Mouse (Mus musculus) heart, postnatal 0 days (tissue): ENCODE measurements at regions not wholly inside any gene's neighbourhood (a gene's known extent, or its start where the extent isn't known, plus 50 kb on each side); places are given as distances from the start of the nearest gene placed in this dataset.
"Not testable (repeated sequence)": the region's sequence is repeated elsewhere in the genome, so short reads cannot be mapped to it uniquely, and the experiment has no call there.

Experiments used
- ATAC-seq: fragments of 200-750 bp; cut with Nextera tagmentation; 2 replicates; pipeline ENCODE4 v1.8.0; 2017; ENCODE audit warnings: low read depth, moderate number of reproducible peaks, moderate library complexity; ENCODE audit not compliant: insufficient read depth
- DNase-seq: peaks from one replicate; pipeline ENCODE4 v3.0.0-alpha.2; 2016; ENCODE audit warnings: low spot score
- H3K27ac ChIP-seq: fragments of 300-500 bp; sonication (generic); 2 replicates; pipeline ENCODE4 v1.5.1; 2014; ENCODE audit warnings: low read depth, mild to moderate bottlenecking
- H3K27me3 ChIP-seq: fragments of 300-500 bp; sonication (generic); 2 replicates; pipeline ENCODE4 v1.6.1; 2014; ENCODE audit warnings: low read length, mixed read lengths; ENCODE audit not compliant: control insufficient read depth, insufficient read depth
- H3K36me3 ChIP-seq: fragments of 300-500 bp; sonication (generic); replicated peaks from 2 replicates; pipeline ENCODE4 v1.6.1; 2014; ENCODE audit warnings: low read length, mixed read lengths; ENCODE audit not compliant: control insufficient read depth, insufficient read depth
- H3K4me1 ChIP-seq: fragments of 300-500 bp; sonication (generic); 2 replicates; pipeline ENCODE4 v1.6.1; 2014; ENCODE audit warnings: antibody characterized with exemption; ENCODE audit not compliant: control insufficient read depth, insufficient read depth
- H3K4me2 ChIP-seq: fragments of 300-500 bp; sonication (generic); 2 replicates; pipeline ENCODE4 v1.6.1; 2014; ENCODE audit warnings: low read depth, mild to moderate bottlenecking, low read length, moderate library complexity
- H3K4me3 ChIP-seq: fragments of 300-500 bp; sonication (generic); 2 replicates; pipeline ENCODE4 v1.5.1; 2014; ENCODE audit warnings: low read depth, low read length
- H3K9ac ChIP-seq: fragments of 300-500 bp; sonication (generic); replicated peaks from 2 replicates; pipeline ENCODE4 v1.6.1; 2014; ENCODE audit warnings: low read depth, low read length, mixed read lengths
- H3K9me3 ChIP-seq: fragments of 300-500 bp; sonication (generic); replicated peaks from 2 replicates; pipeline ENCODE4 v1.6.1; 2016; ENCODE audit warnings: low read length; ENCODE audit not compliant: control insufficient read depth
- CTCF ChIP-seq: IDR thresholded peaks from 2 replicates; pipeline ENCODE4 v1.5.1; 2016; ENCODE audit warnings: antibody characterized with exemption, control low read depth, low read depth
- EP300 ChIP-seq: IDR thresholded peaks from 2 replicates; pipeline ENCODE4 v1.6.1; 2016; ENCODE audit warnings: antibody characterized with exemption, low read depth
- WGBS: fragments of 180-500 bp; shearing (Covaris S2); extraction: QIAGEN DNeasy Blood & Tissue Kit; methylation state at CpG from one replicate; pipeline ENCODE4 v1.1.7; 2014; 5-methylcytosine and 5-hydroxymethylcytosine counted together

DNA sequence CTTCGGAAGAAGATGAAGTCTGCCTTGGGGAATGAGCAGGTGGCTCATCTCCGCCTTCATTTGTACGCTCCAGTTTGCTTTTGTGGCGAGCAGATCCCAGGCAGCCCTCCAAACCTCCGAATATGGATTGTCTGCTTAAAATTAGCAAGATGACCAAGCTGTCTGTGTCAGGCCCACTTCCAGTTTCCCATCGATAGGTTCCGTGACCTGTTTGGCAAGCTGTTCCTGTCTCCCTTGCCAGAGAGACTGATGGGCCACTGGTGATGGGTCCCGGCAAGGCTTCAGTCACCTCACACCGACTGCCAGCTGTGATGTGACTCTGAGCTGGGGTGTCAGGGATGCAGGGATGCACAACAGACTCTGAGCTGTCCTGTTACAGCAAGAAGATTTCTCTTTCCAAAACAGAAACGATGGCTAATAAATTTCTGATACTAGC lies 96.4 kb downstream of the Enc1 start:
- no peaks in the 10 kb centered on the region for H3K9me3 ChIP-seq
- ATAC-seq (no peak), DNase-seq (no peak)
- TF ChIP-seq CTCF (no peak), EP300 (no peak)
- no peaks in the 10 kb centered on the region for H3K36me3 ChIP-seq
- H3K27me3 ChIP-seq: no peaks in the 10 kb centered on the region
- H3K27ac ChIP-seq: no peak overlapping the region
- no peaks in the 10 kb centered on the region for H3K4me1 ChIP-seq
- no peak overlapping the region for H3K4me2 ChIP-seq
- no peak overlapping the region for H3K4me3 ChIP-seq
- H3K9ac ChIP-seq: no peak overlapping the region
- 68% methylated on average over 10 of the region's 10 CpGs for WGBS

DNA sequence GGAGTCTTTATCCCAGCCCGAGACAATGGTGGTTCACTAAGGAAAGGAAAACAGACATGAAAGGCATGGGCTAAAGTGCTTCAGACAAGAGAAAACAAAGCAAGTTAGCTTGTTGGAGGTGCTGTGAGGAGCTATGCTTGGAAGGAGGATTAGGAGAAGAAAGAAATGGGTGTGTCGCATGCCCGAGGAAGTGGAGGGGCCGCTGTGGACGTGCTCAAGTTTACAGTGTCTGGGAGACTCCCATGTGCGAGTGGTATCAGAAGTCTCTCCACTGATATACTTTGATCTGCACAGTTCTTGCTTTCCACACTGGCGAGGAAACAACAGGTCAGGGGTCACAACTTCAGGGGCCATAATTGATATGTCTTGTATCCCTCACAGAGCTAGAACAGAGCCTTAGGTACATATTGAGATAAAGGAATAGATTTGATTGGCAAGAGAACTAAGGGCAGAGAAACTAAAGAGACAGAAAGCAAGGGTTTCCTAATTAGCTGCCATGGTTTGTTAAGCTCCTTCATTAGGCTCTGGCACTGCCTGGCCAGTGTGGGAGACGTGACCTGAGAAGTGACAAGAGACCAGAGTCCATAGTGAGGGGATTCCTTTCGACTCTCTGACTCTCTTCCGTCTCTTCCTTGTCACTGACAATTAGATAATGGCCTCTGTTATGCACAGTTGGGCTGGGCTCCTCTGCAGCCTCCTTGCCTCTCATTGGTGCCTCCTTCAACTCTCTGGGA lies 93.1 kb downstream of the Enc1 start:
- Histone ChIP-seq H3K4me3 (no peak overlapping the region), H3K27ac (no peak overlapping the region), H3K4me1 (no peaks in the 10 kb centered on the region), H3K27me3 (no peaks in the 10 kb centered on the region), H3K36me3 (no peaks in the 10 kb centered on the region), H3K4me2 (no peak overlapping the region), H3K9me3 (no peaks in the 10 kb centered on the region), H3K9ac (no peak overlapping the region)
- DNase-seq (no peak), ATAC-seq (no peak)
- no peak for TF ChIP-seq EP300
- no peak for TF ChIP-seq CTCF
- WGBS: 41% methylated on average over 10 of the region's 10 CpGs

DNA sequence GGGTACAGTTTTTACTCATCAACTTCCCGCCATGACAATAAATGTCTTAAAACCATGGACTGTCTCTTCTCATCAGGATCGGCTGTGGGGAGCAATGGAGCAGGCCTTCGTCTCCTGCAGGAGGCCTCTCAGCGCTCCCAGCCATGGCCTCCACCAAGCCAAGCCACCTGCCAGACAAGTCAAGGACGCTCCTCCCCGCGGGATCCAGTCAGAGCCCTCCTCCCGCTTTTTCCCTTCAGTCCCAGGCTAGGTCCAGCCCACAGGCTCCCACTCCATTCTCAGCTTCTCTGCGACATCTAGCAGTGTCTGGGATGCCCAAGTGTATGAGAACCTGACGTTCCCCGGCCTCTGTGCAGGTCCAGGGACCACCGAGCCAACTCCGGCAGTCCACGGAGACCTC lies 90.2 kb downstream of the Enc1 start:
- no peak for DNase-seq
- Histone ChIP-seq H3K4me1 (no peaks in the 10 kb centered on the region), H3K4me2 (no peak overlapping the region), H3K9me3 (0 out of 2 replicates have a peak, but pooled peaks cover 4% of the 10 kb centered on the region), H3K27ac (no peak overlapping the region), H3K36me3 (no peaks in the 10 kb centered on the region), H3K9ac (no peak overlapping the region), H3K4me3 (no peak overlapping the region), H3K27me3 (no peaks in the 10 kb centered on the region)
- TF ChIP-seq CTCF (no peak), EP300 (no peak)
- WGBS: 88% methylated on average over 14 of the region's 14 CpGs
- no peak for ATAC-seq

DNA sequence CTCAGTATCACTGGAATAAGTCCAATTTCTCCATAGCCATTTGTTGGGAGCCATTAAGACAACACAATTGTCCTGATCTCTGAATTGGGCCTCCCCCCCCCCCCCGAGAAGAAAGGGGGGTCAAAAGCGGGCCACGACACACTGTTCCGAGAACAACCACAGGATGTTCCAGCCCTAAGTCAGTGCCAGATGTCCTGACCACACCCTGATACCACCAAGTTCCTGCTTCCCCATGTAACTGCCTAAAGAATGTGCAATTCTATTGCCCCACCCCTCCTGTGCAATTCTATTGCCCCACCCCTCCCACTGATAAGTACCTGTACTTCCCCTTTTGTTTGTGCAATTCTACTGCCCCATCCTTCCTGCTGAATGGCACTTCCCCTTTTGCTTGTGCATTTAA lies 80.4 kb downstream of the Enc1 start:
- DNase-seq, H3K9ac ChIP-seq, H3K4me2 ChIP-seq, H3K4me3 ChIP-seq, H3K4me1 ChIP-seq, H3K36me3 ChIP-seq, ATAC-seq, H3K9me3 ChIP-seq, H3K27me3 ChIP-seq: not testable (repeated sequence)
- peak overlapping the region; percentile 74 for H3K27ac ChIP-seq
- WGBS: 35% methylated on average over 4 of the region's 4 CpGs

DNA sequence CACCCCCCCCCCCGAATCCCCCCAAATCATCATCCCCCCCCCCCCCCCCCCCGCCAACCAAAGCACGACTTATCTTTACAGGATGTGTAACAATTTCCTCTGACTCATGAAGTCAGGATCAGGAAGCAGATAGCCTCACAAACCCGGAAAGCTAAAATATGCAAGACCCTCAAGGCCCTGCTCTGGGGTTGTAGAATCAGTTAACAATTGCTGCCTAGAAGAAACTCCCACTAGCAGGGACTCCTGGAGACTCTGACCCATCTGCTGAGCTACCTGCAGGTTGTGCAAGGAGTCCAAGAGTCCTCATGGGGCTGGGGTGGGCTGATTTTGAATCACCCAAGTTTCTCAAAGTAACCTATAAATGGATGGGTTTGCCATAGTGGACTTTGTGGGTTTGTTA lies 79.9 kb downstream of the Enc1 start:
- ATAC-seq (peak; percentile 39; the same call in 1 of the 2 replicates), DNase-seq (peak; percentile 21)
- no peak for TF ChIP-seq EP300
- TF ChIP-seq CTCF: no peak
- H3K4me1 ChIP-seq: peaks cover 7% of the 10 kb centered on the region
- WGBS: 37% methylated on average over 1 of the region's 4 CpGs
- peak overlapping the region; percentile 74 for H3K27ac ChIP-seq
- no peaks in the 10 kb centered on the region for H3K36me3 ChIP-seq
- no peak overlapping the region for H3K4me3 ChIP-seq
- no peak overlapping the region for H3K9ac ChIP-seq
- H3K9me3 ChIP-seq: no peaks in the 10 kb centered on the region
- 0 out of 2 replicates have a peak, but pooled peaks cover 5% of the 10 kb centered on the region for H3K27me3 ChIP-seq
- H3K4me2 ChIP-seq: no peak overlapping the region

DNA sequence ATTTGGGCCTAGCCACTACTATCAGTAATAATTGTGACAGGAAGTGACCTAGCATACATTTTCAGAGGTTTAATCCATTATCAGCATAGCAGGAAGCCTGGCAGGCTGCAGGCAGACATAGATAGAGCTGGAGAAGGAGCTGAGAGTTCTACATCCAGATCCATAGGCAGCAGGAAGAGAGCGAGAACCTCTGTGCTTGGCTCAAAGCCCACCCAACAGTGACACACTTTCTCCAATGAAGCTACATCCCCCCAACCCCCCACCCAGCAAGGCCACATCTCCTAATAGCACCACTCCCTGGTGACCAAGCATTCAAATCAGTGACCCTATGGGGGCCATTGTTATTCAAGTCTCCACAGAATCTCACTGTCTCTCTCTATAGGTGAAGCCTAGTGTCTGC lies 79.4 kb downstream of the Enc1 start:
- TF ChIP-seq EP300: peak; percentile 36; the same call in 1 of the 2 replicates
- TF ChIP-seq CTCF: no peak
- H3K9ac ChIP-seq: no peak overlapping the region
- no peak overlapping the region for H3K4me2 ChIP-seq
- H3K27ac ChIP-seq: peak overlapping the region; percentile 71
- H3K27me3 ChIP-seq: 0 out of 2 replicates have a peak, but pooled peaks cover 5% of the 10 kb centered on the region
- WGBS: 58% methylated on average over 1 of the region's 1 CpGs
- H3K4me1 ChIP-seq: peaks cover 7% of the 10 kb centered on the region
- H3K4me3 ChIP-seq: no peak overlapping the region
- DNase-seq (peak; percentile 11), ATAC-seq (peak; percentile 67)
- no peaks in the 10 kb centered on the region for H3K36me3 ChIP-seq
- no peaks in the 10 kb centered on the region for H3K9me3 ChIP-seq
